Mouse (Mus musculus): Measurements from ENCODE around the gene Cyth2. TPM values are rescaled to one million over a fixed set of nuclear protein-coding genes. Genes with fewer than 3 reads are reported as not detected.

Gene Cyth2
- total and polyA plus RNA-seq, 3 experiments: 18.5 to 85.5 (median 40.9) TPM

GRCm38 (mm10) chr7:45790721-45791120 lies 23.7 kb downstream of the Cyth2 start:
- Histone ChIP-seq H3K27me3 (ENCODE audit: insufficient read depth, low read length) (peaks cover 40% of the 10 kb centered on the region), H3K4me3 (ENCODE audit: low read depth, low read length) (no peak overlapping the region), H3K4me1 (ENCODE audit: insufficient read depth, low read depth, low read length) (no peaks in the 10 kb centered on the region), H3K9me3 (replicated peaks) (no peaks in the 10 kb centered on the region), H3K36me3 (replicated peaks) (no peaks in the 10 kb centered on the region)
- ATAC-seq (ENCODE audit: extremely low read depth, insufficient number of reproducible peaks, low FRiP score, poor library complexity, severe bottlenecking): no peak
- TF ChIP-seq GATA1 (IDR thresholded peaks at IDR 0.05; ENCODE audit: borderline replicate concordance, low read length) (no peak), TAL1 (conservative IDR thresholded peaks at IDR 0.05; ENCODE audit: low read depth, low read length) (no peak), GATA2 (IDR thresholded peaks at IDR 0.05; ENCODE audit: borderline replicate concordance, low read depth, low read length) (no peak), CTCF (IDR thresholded peaks at IDR 0.05; ENCODE audit: low read depth, low read length) (no peak), POLR2AphosphoS5 (IDR thresholded peaks at IDR 0.05; ENCODE audit: insufficient replicate concordance, low read depth, low read length) (no peak)
- no peak for DNase-seq (ENCODE audit: low spot score)

GRCm38 (mm10) chr7:45787642-45788041 lies 26.7 kb downstream of the Cyth2 start:
- ATAC-seq (ENCODE audit: extremely low read depth, insufficient number of reproducible peaks, low FRiP score, poor library complexity, severe bottlenecking): no peak
- DNase-seq (ENCODE audit: low spot score): no peak
- no peaks in the 10 kb centered on the region for H3K36me3 ChIP-seq (replicated peaks)
- H3K27me3 ChIP-seq (ENCODE audit: insufficient read depth, low read length): peaks cover 58% of the 10 kb centered on the region
- H3K4me1 ChIP-seq (ENCODE audit: insufficient read depth, low read depth, low read length): peaks cover 5% of the 10 kb centered on the region; the same call in 1 of the 2 replicates
- TF ChIP-seq CTCF (IDR thresholded peaks at IDR 0.05; ENCODE audit: low read depth, low read length) (no peak), TAL1 (conservative IDR thresholded peaks at IDR 0.05; ENCODE audit: low read depth, low read length) (no peak), GATA1 (IDR thresholded peaks at IDR 0.05; ENCODE audit: borderline replicate concordance, low read length) (no peak), POLR2AphosphoS5 (IDR thresholded peaks at IDR 0.05; ENCODE audit: insufficient replicate concordance, low read depth, low read length) (no peak), GATA2 (IDR thresholded peaks at IDR 0.05; ENCODE audit: borderline replicate concordance, low read depth, low read length) (no peak)
- no peak overlapping the region for H3K4me3 ChIP-seq (ENCODE audit: low read depth, low read length)
- no peaks in the 10 kb centered on the region for H3K9me3 ChIP-seq (replicated peaks)

GRCm38 (mm10) chr7:45786661-45787413 lies 27.5 kb downstream of the Cyth2 start:
- H3K4me3 ChIP-seq (ENCODE audit: low read depth, low read length): no peak overlapping the region
- TF ChIP-seq TAL1 (conservative IDR thresholded peaks at IDR 0.05; ENCODE audit: low read depth, low read length) (no peak), GATA2 (IDR thresholded peaks at IDR 0.05; ENCODE audit: borderline replicate concordance, low read depth, low read length) (no peak), POLR2AphosphoS5 (IDR thresholded peaks at IDR 0.05; ENCODE audit: insufficient replicate concordance, low read depth, low read length) (no peak), GATA1 (IDR thresholded peaks at IDR 0.05; ENCODE audit: borderline replicate concordance, low read length) (no peak), CTCF (IDR thresholded peaks at IDR 0.05; ENCODE audit: low read depth, low read length) (no peak)
- no peaks in the 10 kb centered on the region for H3K36me3 ChIP-seq (replicated peaks)
- no peaks in the 10 kb centered on the region for H3K9me3 ChIP-seq (replicated peaks)
- ATAC-seq (ENCODE audit: extremely low read depth, insufficient number of reproducible peaks, low FRiP score, poor library complexity, severe bottlenecking): no peak
- peaks cover 62% of the 10 kb centered on the region for H3K27me3 ChIP-seq (ENCODE audit: insufficient read depth, low read length)
- H3K4me1 ChIP-seq (ENCODE audit: insufficient read depth, low read depth, low read length): peaks cover 5% of the 10 kb centered on the region; the same call in 1 of the 2 replicates
- no peak for DNase-seq (ENCODE audit: low spot score)

GRCm38 (mm10) chr7:45786136-45786578 lies 28.2 kb downstream of the Cyth2 start:
- Histone ChIP-seq H3K36me3 (replicated peaks) (no peaks in the 10 kb centered on the region), H3K4me1 (ENCODE audit: insufficient read depth, low read depth, low read length) (peaks cover 5% of the 10 kb centered on the region; the same call in 1 of the 2 replicates), H3K9me3 (replicated peaks) (no peaks in the 10 kb centered on the region), H3K4me3 (ENCODE audit: low read depth, low read length) (no peak overlapping the region), H3K27me3 (ENCODE audit: insufficient read depth, low read length) (peaks cover 63% of the 10 kb centered on the region)
- ATAC-seq (ENCODE audit: extremely low read depth, insufficient number of reproducible peaks, low FRiP score, poor library complexity, severe bottlenecking) (no peak), DNase-seq (ENCODE audit: low spot score) (no peak)
- TF ChIP-seq CTCF (IDR thresholded peaks at IDR 0.05; ENCODE audit: low read depth, low read length): no peak
- no peak for TF ChIP-seq GATA2 (IDR thresholded peaks at IDR 0.05; ENCODE audit: borderline replicate concordance, low read depth, low read length)
- no peak for TF ChIP-seq POLR2AphosphoS5 (IDR thresholded peaks at IDR 0.05; ENCODE audit: insufficient replicate concordance, low read depth, low read length)
- TF ChIP-seq TAL1 (conservative IDR thresholded peaks at IDR 0.05; ENCODE audit: low read depth, low read length): no peak
- no peak for TF ChIP-seq GATA1 (IDR thresholded peaks at IDR 0.05; ENCODE audit: borderline replicate concordance, low read length)

- Histone ChIP-seq H3K4me3 (ENCODE audit: low read depth, low read length) (no peak overlapping the region), H3K27me3 (ENCODE audit: insufficient read depth, low read length) (peaks cover 63% of the 10 kb centered on the region), H3K4me1 (ENCODE audit: insufficient read depth, low read depth, low read length) (peaks cover 5% of the 10 kb centered on the region; the same call in 1 of the 2 replicates), H3K9me3 (replicated peaks) (no peaks in the 10 kb centered on the region), H3K36me3 (replicated peaks) (no peaks in the 10 kb centered on the region)
- DNase-seq (ENCODE audit: low spot score) (no peak), ATAC-seq (ENCODE audit: extremely low read depth, insufficient number of reproducible peaks, low FRiP score, poor library complexity, severe bottlenecking) (no peak)
- no peak for TF ChIP-seq TAL1 (conservative IDR thresholded peaks at IDR 0.05; ENCODE audit: low read depth, low read length)
- TF ChIP-seq CTCF (IDR thresholded peaks at IDR 0.05; ENCODE audit: low read depth, low read length): no peak
- no peak for TF ChIP-seq GATA1 (IDR thresholded peaks at IDR 0.05; ENCODE audit: borderline replicate concordance, low read length)
- TF ChIP-seq POLR2AphosphoS5 (IDR thresholded peaks at IDR 0.05; ENCODE audit: insufficient replicate concordance, low read depth, low read length): no peak
- no peak for TF ChIP-seq GATA2 (IDR thresholded peaks at IDR 0.05; ENCODE audit: borderline replicate concordance, low read depth, low read length)
Observed at GRCm38 (mm10) chr7:45785388-45786135, 28.8 kb downstream of the Cyth2 start.
